Mouse (Mus musculus) spleen, adult 2 months (tissue): ENCODE measurements around the gene Pbx2. TPM values are rescaled to one million over a fixed set of nuclear protein-coding genes. Genes with fewer than 3 reads are reported as not detected.

Experiments used
- DNase-seq, 2 experiments: peaks; one replicate each; pipeline versions ENCODE4 v3.0.0 to v3.0.0-alpha.2; 2012 to 2021; ENCODE audit warnings: low spot score in 2 of 2, low read depth in 1 of 2
- H3K27ac ChIP-seq: fragments of 200-500 bp; 2 replicates; pipeline ENCODE4 v1.5.1; 2012; ENCODE audit warnings: low read length, inconsistent platforms; ENCODE audit not compliant: insufficient read depth
- H3K27me3 ChIP-seq: fragments of 200-500 bp; 2 replicates; pipeline ENCODE4 v1.6.1; 2012; ENCODE audit warnings: mild to moderate bottlenecking, moderate library complexity, low read length, inconsistent platforms; ENCODE audit not compliant: control insufficient read depth, insufficient read depth
- H3K36me3 ChIP-seq: fragments of 200-500 bp; 2 replicates; pipeline ENCODE4 v1.6.1; 2012; ENCODE audit warnings: mild to moderate bottlenecking, low read length, inconsistent platforms; ENCODE audit not compliant: control insufficient read depth, insufficient read depth
- H3K4me1 ChIP-seq: fragments of 200-500 bp; 2 replicates; pipeline ENCODE4 v1.6.1; 2011; ENCODE audit warnings: inconsistent platforms; ENCODE audit not compliant: control insufficient read depth, insufficient read depth, insufficient read length
- H3K4me3 ChIP-seq: fragments of 200-500 bp; 2 replicates; pipeline ENCODE4 v1.5.1; 2011; ENCODE audit warnings: mild to moderate bottlenecking, inconsistent platforms; ENCODE audit not compliant: insufficient read depth, insufficient read length; ENCODE audit errors: extremely low read depth
- CTCF ChIP-seq: fragments of 200-500 bp; IDR thresholded peaks from 2 replicates; pipeline ENCODE4 v1.5.1; 2011; ENCODE audit warnings: mild to moderate bottlenecking, inconsistent platforms; ENCODE audit not compliant: insufficient read depth, insufficient read length, insufficient replicate concordance; ENCODE audit errors: extremely low read depth
- POLR2A ChIP-seq: fragments of 200-500 bp; IDR thresholded peaks from 2 replicates; pipeline ENCODE4 v1.6.1; 2011; ENCODE audit warnings: low read depth, low read length, inconsistent platforms
- WGBS: fragments of 180-500 bp; shearing (Covaris S2); methylation state at CpG from one replicate; pipeline ENCODE4 v1.1.7; 2018; 5-methylcytosine and 5-hydroxymethylcytosine counted together
- polyA plus RNA-seq: library from polyadenylated mRNA; depleted of rRNA; stranded (reverse); fragments of >200 nt; gene quantifications from 2 replicates; pipeline ENCODE4 v1.2.3, GENCODE M21; 2012

The Pbx2 gene
- polyA plus RNA-seq, 1 experiment, result 60.4 TPM

GRCm38 (mm10) chr17:34597566-34598095, 6.6 kb downstream of the Pbx2 start, which contains the start of gene Ager:
TSS of gene Ager (plus strand) at chr17:34597862.
- 59% methylated on average over 6 of the region's 6 CpGs for WGBS
- TF ChIP-seq CTCF (no peak), POLR2A (no peak)
- Histone ChIP-seq H3K36me3 (peaks cover 31% of the 10 kb centered on the region), H3K4me3 (no peak within 1 kb of the TSS), H3K27ac (peak within 1 kb of the TSS; percentile 20; the same call in 1 of the 2 replicates), H3K4me1 (peaks cover 8% of the 10 kb centered on the region; the same call in 1 of the 2 replicates), H3K27me3 (no peaks in the 10 kb centered on the region)
- DNase-seq, result no peak

DNA sequence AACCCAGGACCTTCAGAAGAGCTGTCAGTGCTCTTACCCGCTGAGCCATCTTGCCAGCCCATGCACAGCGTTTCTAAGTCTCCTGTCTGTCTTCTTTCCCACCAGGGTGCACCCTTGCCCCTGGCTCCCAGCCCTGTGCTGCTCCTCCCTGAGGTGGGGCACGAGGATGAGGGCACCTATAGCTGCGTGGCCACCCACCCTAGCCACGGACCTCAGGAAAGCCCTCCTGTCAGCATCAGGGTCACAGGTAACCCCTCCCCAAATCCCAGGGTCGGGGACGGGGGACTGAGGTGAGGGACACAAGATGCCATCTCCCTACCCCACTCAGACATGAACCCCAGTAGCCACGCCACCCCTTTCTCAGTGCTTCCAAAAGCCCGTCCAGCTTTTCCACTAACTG, 8.8 kb downstream of the Pbx2 start:
- Histone ChIP-seq H3K4me1 (peaks cover 11% of the 10 kb centered on the region; the same call in 1 of the 2 replicates), H3K27ac (no peak overlapping the region), H3K36me3 (peaks cover 21% of the 10 kb centered on the region), H3K27me3 (no peaks in the 10 kb centered on the region), H3K4me3 (no peak overlapping the region)
- 86% methylated on average over 9 of the region's 9 CpGs for WGBS
- no peak for DNase-seq
- TF ChIP-seq CTCF (no peak), POLR2A (no peak)

DNA sequence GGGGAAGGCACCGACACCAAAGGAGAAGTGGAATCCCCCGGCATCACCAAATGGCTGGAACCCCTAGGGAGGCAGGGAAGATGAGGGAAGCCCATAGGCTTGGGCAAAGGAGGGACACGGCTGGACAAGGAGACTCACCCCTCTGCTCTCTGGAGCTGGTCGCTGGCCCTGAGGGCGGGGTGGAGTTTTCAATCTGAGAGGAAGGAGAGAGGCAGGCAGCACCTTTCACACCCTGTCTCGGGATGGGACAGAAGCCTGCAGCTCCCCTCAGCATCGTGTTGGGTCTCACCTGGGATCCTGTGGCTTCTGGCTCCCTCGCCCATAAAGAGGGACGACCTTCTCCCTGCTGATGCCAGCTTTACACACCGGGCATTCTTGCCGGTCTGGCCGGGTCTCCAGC, 10.7 kb downstream of the Pbx2 start:
- Histone ChIP-seq H3K4me1 (peaks cover 19% of the 10 kb centered on the region; the same call in 1 of the 2 replicates), H3K27ac (no peak overlapping the region), H3K27me3 (no peaks in the 10 kb centered on the region), H3K36me3 (peaks cover 7% of the 10 kb centered on the region), H3K4me3 (no peak overlapping the region)
- WGBS, result 90% methylated on average over 12 of the region's 12 CpGs
- no peak for DNase-seq
- TF ChIP-seq POLR2A, result no peak
- TF ChIP-seq CTCF, result no peak

GRCm38 (mm10) chr17:34603375-34604060, 12.5 kb downstream of the Pbx2 start, which contains the start of gene Rnf5:
TSS of gene Rnf5 (minus strand) at chr17:34603690.
- TF ChIP-seq CTCF (no peak), POLR2A (no peak)
- H3K4me1 ChIP-seq, result peaks cover 30% of the 10 kb centered on the region; the same call in 1 of the 2 replicates
- H3K27ac ChIP-seq, result peak within 1 kb of the TSS; percentile 96
- peak; percentile 98 to 100 for DNase-seq
- under 1% methylated on average over 30 of the region's 30 CpGs for WGBS
- H3K36me3 ChIP-seq, result peaks cover 7% of the 10 kb centered on the region
- H3K4me3 ChIP-seq, result peak within 1 kb of the TSS; percentile 90
- no peaks in the 10 kb centered on the region for H3K27me3 ChIP-seq

- Histone ChIP-seq H3K36me3 (peaks cover 7% of the 10 kb centered on the region), H3K4me1 (peaks cover 33% of the 10 kb centered on the region; the same call in 1 of the 2 replicates), H3K4me3 (peak within 1 kb of the TSS; percentile 90), H3K27me3 (no peaks in the 10 kb centered on the region), H3K27ac (peak within 1 kb of the TSS; percentile 96)
- under 1% methylated on average over 35 of the region's 35 CpGs for WGBS
- TF ChIP-seq CTCF (no peak), POLR2A (peak; percentile 70)
- DNase-seq, result peak in 1 of 2 experiments; percentile 98
These were observed 13.0 kb downstream of the Pbx2 start, which contains the start of gene Agpat1 for GRCm38 (mm10) chr17:34604061-34604508. TSS of gene Agpat1 (plus strand) at chr17:34604262.

DNA sequence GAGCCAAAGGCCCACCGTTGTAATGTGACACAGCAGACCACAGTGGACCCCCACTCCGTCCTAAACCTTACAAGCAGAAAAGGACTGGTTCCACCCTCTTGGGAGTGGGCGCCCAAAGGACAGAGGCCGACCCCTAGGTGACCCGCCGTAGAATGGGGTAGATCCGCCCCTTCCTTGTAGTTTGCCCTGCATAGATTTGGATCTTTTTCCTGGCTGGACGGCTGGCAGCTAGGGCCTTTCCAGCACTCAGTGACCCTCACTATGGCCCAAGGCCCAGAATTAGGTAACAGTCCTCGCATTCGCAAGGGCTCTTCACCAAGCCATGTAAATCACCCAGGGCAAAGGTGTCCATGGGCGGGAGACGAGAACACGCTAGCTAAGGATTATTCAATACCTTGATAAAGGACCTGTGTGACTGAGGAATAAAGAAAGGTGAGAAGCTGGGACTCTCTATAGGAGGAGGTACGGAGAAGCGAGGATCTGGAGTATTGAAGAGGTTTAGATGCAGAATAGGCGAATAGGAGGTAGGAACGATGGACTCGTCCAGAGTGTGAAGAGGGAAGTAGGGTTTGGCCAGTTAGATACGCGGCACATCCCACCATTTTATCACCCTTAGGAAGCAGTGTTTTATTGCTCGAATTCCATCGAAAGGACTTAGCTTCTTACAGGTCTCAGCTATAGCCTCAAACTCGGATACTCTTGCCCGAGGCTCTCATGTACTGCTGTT, 13.6 kb downstream of the Pbx2 start:
- Histone ChIP-seq H3K27ac (peak overlapping the region; percentile 96), H3K4me1 (peaks cover 33% of the 10 kb centered on the region; the same call in 1 of the 2 replicates), H3K27me3 (no peaks in the 10 kb centered on the region), H3K4me3 (peak overlapping the region; percentile 90), H3K36me3 (peaks cover 7% of the 10 kb centered on the region)
- WGBS, result 22% methylated on average over 24 of the region's 24 CpGs
- TF ChIP-seq CTCF, result no peak
- no peak for TF ChIP-seq POLR2A
- no peak for DNase-seq
